Mouse (Mus musculus) small intestine, adult 2 months (tissue): ENCODE results near the gene Ccdc63.

Experiments used
- CTCF ChIP-seq: fragments of 200-500 bp; IDR thresholded peaks from 2 replicates; pipeline ENCODE4 v1.5.1; 2012; ENCODE audit warnings: low read depth, mild to moderate bottlenecking, control low read depth, inconsistent platforms, low read length, moderate library complexity, mixed read lengths; ENCODE audit not compliant: insufficient replicate concordance, insufficient read length; ENCODE audit errors: extremely low read depth
- POLR2A ChIP-seq: fragments of 200-500 bp; IDR thresholded peaks from 2 replicates; pipeline ENCODE4 v1.6.1; 2012; ENCODE audit warnings: low read depth, mild to moderate bottlenecking, control low read depth, inconsistent platforms, low read length, moderate library complexity

DNA sequence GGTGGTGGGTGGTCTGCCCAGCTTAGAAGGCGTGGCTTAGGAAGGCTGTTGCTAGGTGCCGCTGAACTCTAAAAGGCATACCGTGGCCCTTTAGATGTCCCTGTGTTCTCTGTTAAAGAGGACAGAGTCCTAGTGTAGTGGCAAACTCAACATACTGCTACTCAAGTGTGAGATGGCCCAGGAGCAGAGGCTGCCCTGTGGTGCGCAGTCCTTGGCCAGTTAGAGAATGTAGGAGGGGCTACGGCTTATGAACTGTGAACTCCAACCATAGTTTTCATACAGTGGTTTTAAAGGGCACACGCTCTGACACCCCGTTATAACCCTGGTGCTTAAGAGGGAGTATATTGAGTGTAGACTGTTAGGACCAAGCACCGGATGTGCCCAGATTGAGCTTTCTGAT is 30.4 kb upstream of the Ccdc63 start:
- no peak for TF ChIP-seq POLR2A
- no peak for TF ChIP-seq CTCF
